Mouse (Mus musculus) megakaryocyte progenitor cell, adult 5-6 weeks (primary cell): Measurements from ENCODE around the gene Hdac1. TPM values are rescaled to one million over a fixed set of nuclear protein-coding genes. Genes with fewer than 3 reads are reported as not detected.

Source experiments
- ATAC-seq: replicated peaks from 2 replicates; pipeline ENCODE4 v1.8.0; 2016; ENCODE audit warnings: mild to moderate bottlenecking, moderate TSS enrichment, inconsistent platforms; ENCODE audit not compliant: poor library complexity
- total RNA-seq, 2 experiments: library from RNA; stranded (forward) in 1 of 2; stranded (reverse) in 1 of 2; fragments of 157-497, 149-512 nt in 1 of 2; fragments of 200-1000 nt in 1 of 2; gene quantifications; 2 replicates each; pipeline versions ENCODE4 v1.2.3 to v1.2.4; 2015 to 2017

Gene Hdac1
- total RNA-seq, 2 experiments from 2014 or later, result 58.5 to 119 TPM

DNA sequence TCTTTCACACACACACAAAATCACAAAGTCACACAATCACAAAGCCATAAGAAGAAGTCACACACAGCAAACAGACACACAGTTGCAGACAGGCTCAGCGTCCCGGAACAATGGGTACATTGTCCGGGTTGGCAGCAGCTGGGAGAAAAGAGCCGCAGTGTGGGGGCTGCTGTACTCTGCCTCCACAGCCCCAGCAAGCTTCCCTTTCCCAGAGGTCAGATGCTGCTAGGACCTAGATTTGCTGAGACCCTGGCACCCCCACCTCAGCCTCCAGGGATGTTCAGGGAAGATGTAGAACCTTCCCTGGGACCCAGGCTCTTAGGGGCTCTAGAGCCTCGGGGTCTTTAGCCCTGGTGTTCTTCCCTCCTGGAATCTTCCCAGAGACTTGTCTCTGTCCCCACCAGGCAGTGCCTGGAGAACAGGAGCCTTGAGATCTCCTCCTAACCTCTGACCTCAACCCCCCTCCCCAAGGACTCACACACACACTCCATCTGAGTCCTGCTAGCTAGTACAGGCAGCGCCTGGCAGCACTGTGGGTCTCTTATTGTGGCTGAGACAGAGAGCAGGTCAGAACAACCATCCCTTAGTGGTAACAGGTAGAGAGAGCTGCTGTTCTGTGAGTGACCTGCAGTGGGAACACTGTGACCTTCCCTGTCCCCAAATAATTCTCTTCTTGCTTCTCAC is 31.0 kb downstream of the Hdac1 start:
- ATAC-seq, result no peak

DNA sequence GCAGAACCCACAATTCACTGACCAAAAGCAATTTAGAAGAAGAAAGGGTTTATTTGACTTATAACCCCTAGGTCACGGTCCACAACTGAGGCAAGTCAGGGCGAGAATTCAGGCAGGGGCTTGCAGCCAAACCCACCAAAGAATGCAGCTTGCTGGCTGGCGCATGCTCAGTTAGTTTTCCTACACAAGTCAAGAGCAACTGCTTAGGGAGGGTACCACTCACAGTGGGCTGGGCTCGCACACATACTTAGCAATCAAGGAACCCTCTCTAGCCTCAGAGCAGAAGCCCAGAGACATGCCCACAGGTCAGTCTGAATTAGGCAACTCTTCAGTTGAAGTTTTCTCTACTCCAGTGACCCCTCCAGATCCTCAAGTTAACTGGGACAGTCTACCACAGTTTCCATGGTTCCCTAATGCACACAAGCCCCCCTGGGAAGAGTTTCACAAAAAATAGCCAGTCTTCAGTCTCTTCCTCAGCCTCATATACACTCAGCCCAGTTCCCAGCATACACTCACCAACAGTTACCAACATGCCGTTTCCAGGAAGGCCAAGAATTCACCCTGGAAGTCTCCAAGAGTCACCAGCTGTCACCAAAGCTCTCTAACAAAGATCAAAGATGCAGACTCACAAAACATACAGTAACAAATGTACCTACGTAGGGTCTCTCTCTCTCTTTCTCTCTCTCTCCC is 31.6 kb downstream of the Hdac1 start:
- ATAC-seq, result no peak

DNA sequence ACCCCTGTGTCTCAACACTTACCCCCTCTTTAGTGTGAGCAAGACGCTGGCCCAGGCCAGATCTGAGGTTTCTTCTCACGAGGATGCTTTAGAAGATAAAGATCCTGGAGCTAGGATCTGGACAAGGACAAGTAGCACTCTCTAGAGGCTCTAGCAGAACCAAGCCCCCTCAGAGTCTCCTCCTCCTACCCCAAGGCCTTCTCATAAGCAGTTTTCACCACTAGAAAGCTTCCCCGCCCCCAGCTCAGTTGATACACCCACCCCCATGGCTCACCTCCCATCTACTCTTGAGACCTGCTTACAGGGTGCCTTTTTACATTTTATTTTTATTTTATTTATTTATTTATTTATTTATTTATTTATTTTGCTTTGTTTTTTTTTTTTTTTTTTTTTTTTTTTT is 32.9 kb downstream of the Hdac1 start:
- ATAC-seq, result no peak

DNA sequence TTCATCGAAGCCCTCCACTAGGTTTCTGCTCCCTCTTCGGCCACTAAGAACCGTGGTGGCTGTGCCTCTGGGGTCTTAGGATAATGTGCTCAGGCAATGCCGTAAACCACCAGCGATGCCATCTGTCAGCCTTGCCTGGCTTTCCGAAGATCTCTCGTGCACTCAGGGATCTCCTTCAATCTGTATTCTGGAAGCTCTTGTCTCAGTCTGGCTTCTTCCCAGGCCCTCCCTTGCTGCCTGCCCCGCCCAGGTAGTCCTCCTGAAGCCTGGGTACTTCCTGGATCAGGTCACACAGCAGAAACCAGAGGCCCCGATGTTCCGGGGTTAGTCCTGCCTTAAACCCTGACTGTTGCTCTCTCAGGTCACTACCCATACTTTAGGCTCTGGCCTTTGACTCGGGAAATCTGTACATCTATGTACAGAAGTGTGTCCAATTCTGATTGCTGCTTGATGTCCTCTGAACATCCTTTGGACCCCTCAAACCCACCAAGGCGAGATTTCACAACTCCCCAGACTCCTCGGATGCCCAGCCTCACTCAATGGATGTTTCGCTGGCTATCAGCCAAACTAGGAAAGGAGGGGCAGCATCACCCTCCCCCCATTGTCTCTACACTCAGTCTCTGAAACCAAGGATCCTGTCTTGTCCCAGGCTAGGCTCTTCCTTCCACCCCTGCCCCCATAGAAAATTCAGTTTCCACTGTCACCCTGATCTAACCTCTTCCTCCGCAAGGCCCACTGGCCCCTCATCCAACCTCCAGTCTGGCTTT is 33.5 kb downstream of the Hdac1 start:
- no peak for ATAC-seq

DNA sequence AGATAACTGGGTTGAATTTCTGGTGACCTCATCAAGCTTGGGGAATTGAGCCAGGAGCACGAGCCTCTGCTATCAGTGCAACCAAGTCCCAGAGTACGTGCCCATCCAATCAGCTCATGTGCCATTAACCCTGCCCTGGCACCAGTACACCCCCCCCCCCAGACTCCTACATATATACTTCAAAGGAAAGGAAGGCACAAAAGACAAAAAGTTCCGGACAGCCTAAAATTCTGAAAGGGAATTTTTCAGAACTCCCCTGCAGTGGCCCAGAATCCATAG is 34.3 kb downstream of the Hdac1 start:
- ATAC-seq, result 0 out of 2 replicates have a peak, but pooled peaks have one; percentile 26

DNA sequence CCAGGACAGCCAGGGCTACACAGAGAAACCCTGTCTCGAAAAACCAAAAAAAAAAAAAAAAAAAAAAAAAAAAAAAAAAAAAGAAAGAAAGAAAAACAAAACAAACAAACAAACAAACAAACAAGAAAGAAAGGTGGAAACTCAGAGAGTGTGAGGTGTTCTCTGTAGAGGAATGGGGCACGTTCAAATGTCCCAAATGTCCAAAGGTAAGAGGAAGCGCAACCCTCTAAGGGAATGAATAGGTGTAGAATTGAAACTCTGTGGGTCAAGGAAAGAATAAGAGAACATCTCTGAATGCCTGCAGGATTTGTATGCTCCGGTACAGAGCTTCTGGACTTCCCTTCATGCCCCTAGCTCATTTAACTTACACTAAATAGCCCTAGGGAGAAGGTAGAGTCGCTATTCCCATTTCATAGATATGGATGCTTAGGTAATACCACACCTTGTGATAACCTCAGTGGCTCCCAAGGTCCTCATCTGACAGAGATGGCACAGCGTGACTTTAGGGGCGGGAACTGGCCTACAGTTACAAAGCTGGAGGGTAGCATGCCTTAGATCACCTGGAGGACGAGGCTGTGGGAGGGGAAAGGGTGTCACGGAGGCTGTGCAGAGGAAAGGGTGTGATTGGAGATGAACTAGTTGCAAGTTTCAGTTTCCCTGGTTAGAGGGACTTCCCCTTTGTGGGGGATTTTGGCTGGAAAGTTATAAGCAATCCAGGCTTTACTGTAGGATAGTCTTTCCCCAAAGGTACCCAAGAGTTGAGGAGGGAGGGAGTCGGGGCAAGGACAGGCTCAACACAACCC is 34.9 kb downstream of the Hdac1 start:
- ATAC-seq, result peak; percentile 40

DNA sequence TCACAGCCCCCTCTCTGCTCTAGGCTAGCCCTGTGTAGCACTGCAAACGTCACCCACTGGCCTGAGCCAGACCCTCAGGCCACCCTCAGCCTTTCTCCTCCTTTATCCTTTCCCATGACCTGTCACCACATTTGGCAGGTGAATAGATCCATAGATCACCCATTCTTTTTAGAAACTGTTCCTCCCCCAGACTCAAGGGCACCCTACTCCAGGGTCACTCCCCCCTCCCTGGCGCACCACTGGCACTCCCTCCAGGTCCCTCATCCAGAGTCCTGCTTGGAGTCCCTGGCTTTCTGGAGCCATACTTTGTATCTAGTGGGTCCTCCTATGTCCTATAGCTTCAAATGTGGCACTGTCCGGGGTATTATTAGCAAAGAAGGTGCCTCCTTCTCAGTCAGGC is 37.0 kb downstream of the Hdac1 start:
- no peak for ATAC-seq

DNA sequence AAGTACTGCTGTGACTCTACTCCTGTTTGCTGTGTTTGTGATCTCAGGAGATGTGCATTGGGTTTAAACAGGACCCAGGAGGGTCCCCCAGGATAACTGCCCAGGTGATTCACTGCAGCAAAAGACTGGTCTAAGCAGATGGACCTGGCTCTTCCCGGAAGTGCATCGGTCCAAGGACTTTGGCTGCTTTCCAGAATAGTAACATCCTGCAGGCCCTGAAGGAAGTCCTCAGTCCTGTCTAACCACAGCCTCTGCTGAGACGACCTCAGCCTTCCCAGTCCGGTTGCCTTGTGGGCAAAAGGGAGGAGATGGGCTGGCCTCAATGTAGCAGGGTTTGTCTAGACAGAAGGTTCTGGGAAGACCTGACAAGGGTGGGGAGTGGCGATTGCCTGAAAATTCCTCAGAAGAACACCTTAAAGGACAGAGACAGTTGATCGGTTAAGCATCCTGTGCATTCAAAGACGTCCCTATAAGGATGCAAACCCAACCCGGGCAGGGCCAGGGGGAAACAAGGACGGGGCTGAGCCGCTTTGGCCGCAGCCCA is 39.5 kb downstream of the Hdac1 start:
- no peak for ATAC-seq

DNA sequence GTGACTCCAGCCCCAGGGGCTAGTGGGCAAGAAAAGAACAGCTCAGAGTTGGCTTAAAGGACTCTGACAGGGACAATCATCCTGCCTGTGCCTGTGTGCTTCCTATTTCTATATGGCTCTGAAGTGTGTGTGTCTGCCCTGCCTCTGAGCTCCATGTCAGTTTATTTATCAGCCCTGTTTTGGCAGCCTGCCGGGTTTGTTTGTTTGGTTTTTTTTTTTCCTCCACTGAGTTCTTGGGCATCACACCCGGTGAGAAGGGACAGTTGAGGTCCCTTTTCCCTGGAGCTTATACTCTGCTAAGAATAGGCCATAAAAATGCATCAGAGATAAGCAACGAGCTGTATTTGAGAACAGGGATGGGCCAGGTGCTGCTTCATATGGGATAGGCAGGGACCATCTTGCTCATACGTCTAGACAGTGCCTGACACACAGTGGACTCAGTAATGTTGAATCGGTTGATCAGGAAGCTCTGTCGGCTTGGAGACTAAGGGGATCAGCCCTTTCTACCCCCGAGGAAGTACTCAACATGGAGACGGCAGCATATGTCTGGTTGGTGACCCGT is 40.1 kb downstream of the Hdac1 start:
- ATAC-seq, result no peak

DNA sequence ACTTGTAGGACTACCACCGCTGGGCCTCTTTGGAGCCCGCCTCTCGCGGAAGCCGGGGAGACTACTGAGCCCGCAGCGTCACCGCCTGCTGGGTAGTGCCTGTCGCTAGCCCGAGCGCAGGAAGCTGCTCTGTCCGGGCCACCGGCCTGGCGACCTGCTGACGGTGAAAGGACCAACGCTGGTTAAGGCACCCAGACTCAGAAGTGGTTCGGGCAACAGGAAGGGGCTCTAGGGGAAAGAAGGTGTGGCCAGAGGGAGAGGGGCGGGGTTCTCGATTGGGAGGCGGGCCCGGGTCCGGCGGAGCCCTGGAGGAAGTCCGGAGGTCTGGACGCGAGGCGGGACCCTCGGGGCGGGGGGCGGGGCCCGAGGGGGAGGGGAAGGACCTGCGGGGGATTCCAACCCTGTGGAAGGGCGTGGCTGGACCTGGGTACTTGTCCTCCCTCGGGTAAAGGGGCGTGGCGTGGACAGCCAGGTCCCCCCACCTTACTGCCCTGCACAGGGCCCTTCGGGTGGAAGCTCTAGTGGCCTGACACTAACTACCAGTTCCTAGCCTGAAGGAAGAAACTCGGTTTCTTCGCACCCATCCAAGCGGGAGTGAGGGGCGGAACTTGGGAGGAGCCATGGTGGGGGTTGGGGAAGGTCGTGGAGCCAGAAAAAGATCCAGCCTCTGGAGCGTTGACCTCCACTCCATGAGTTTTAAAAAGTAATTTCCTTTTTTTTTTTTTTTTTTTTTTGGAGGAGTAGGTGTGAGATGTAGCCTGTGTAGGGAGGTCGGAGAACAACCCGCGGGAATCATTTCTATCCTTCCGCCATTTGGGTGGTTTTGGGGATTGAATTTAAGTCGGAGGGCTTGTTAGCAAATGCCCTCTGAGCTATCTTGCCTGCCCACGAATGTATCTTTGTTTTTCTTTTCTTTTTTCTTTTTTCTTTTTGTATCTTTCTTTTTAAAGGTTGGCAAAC is 41.6 kb downstream of the Hdac1 start:
- ATAC-seq, result peak; percentile 68

DNA sequence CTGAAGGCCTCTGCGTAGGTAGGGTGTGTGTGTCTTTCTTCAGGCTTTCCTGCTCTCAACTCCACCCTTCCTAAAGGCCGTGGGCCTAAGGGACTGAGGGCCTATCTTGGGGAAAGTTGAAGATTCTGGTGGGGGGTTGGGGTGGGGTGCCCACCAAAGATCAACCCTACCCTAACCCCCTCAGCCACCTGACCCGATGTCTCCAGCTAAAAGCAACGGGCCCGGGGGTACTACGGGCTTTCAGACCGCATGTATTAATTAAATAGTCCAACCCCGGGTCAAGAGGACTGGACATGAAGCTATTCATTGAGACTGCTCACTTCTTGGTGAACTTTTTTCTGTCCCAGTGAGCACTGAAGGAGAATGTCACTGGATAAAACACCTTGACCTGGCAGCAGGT is 42.5 kb downstream of the Hdac1 start:
- ATAC-seq, result no peak

DNA sequence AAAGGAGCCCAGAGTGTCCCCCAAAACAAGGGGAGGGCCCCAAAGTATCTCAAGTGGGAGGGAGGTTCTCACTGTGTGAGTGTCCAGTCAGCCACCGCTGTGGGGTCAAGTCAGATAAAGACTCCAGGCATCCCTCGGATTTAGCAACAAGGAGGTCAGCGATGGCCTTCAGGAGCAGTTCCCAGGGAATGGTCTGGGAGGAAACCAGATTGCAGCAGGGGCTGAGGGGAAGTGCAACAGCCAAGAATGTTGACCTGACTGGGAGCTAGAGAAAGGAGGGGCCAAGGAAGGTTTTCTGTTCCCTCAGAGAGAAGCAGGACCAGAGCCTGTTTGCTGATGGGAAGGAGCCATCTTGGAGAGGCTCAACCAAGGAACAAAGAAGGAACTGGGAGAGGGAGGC is 43.6 kb downstream of the Hdac1 start:
- ATAC-seq, result no peak

DNA sequence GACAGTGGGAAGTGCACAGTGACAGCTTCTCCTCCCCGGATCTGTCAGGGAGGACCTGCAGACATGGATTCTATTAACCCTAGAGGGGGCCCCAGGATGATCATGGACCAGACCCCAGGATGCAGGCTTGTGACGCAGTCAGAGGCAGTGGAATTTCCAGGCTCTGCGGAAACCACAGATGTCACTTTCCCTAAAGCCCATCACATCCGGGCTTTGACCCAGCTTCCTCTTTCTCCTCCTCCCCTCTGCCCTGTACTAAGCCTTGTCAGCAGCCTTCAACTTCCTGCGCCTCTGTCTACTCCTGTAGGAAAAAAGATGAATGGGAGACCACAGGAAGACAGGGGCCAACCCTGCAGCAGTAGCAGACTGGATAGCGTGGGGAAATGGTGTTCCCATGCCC is 45.9 kb downstream of the Hdac1 start:
- ATAC-seq, result peak; percentile 56

DNA sequence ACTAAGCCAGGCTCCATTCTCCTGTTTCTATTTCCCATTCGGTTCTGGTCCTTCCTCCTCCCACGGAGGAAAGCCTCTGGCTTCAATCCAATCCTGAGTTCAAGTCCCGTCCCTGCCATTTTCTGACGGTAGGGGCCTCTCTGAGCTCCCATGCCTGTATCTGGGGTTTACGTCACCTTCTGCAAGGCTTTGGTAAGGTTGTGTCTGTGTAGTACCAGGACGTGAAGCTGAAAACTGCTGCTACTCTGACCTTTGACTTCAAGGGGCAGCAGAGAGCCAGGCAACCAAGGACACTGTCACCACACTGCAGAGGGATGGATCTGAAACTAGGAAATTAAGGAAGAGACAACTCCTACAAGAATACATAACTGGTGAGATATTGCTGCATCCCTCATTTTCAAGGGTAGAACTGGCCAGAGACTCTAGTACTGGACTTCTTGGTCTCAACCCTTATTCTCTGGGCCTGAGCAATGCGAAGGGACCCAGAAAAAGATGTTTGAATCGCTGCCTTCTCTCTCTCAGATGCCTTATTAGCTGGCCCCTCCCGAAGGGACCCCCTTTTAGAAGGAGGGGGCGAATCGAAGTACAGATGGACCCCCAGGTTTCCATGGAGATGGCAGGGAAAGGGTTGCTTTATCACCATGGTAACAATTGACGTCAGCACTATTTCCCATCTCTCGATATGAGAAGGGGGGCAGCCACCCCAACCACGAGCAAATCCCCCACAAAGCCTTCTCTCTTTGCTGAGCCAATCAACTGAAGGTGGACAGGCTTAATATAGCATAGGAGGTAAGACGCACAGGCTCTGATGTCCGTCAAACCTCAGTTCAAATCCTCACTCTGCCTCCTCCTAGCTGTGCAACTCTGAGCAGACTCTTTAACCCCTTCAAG is 46.6 kb downstream of the Hdac1 start:
- peak; percentile 54 for ATAC-seq

DNA sequence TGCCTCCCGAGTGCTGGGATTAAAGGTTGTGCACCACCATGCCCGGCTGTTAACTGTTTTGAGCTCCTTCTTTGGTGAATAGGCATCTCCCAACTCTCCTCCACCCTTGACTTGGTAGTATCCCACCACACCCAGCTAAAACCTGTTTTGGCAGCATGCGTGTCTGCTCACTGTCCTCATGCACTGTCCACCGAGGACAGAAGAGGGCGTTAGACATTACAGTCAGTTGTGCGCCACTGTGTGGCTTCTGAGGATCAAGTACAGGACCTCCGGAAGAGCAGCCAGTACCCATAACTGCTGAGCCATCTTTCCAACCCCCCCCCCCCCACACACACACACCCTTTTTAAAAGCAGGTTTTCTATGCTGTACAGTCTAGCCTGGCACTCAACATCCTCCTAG is 47.8 kb downstream of the Hdac1 start:
- ATAC-seq, result peak; percentile 24

DNA sequence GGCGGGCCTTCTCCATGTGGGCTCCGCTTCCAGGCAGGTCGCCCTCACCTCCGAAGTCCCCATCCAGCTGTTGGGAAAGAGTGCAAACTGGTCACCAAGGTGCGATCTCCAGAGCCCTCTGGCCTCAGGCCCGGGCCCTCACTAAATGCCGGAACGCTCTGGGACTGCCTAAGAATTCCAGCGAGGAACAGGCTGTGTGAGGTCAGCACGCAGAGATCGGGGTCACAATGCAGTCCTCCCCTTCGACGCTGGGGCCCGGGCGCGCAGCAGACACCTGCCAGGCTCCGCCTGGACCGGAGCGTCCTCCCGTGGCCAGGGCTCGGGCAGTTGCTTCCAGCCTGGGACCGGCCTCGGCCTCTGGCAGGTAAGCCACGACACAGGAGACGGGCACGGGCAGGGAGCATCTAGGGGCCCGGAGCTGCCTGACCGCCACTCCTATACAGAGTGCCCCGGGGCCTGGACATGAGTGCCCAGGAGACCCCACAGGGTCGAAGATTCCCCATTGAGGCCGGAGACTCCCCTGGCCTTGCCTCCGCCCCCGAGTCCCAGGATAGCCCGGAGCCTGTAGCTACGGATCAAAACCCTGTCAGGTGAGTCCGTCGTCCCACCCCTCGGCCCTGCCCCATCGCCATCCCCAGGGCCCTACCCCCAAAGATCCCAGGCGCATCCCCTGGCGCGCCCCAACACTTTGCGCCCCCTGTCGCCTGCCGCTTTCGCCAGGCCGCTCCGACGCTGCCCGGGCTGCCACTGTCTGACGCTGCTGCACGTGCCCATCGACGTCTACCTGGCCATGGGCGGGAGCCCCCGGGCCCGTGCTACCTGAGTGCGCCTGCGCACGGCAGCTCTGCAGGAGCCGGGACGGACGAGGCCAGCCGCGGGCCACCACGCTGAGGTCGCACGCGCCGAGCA is 51.3 kb downstream of the Hdac1 start, which contains the start of the genes Tssk3 and Fam229a:
Gene Tssk3, minus strand, starts transcription at position 51 of the 909 bp plus-strand sequence.
Gene Fam229a, plus strand, starts transcription at position 219 of the 909 bp plus-strand sequence.
- ATAC-seq, result no peak; the same call in 1 of the 2 replicates

DNA sequence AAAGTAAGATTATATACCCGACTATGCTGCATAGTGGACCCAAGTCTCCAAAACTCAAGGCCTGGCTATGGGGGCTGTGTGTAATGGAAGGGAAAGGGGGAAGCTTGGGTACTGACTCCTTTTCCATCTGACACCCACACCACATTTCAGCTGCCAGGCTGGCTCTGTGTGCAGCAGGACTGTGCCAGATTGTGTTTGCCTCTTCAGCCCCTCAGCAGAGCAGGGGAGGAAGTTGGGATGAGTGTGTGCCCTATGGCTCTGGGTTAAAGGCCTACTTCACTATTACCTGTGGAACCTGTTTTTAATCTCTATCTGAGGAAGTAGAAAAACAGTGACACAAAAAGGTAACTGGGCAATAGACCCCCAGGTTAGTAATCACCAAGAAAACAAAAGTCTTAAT is 61.4 kb downstream of the Hdac1 start:
- no peak for ATAC-seq
